Mouse (Mus musculus): ENCODE measurements around the gene Fbxo40. TPM values are rescaled to one million over a fixed set of nuclear protein-coding genes. Genes with fewer than 3 reads are reported as not detected.

Fbxo40 gene
- total and polyA plus RNA-seq, 3 experiments: 0.08 to 0.15 TPM; not detected in 1

GRCm38 (mm10) chr16:36920410-36920809 lies 69.9 kb downstream of the Fbxo40 start:
- TF ChIP-seq POLR2A (IDR thresholded peaks at IDR 0.05; ENCODE audit: control insufficient read depth in 1 of 2, insufficient read depth in 1 of 2, low read depth in 1 of 2, low read length in 2 of 2, poor library complexity in 1 of 2) (no peak), ZNF384 (IDR thresholded peaks at IDR 0.05; ENCODE audit: low read depth, low read length) (no peak), POLR2AphosphoS2 (IDR thresholded peaks at IDR 0.05; ENCODE audit: low read length) (no peak), ETS1 (IDR thresholded peaks at IDR 0.05; ENCODE audit: low read depth, low read length) (no peak), ZMIZ1 (IDR thresholded peaks at IDR 0.05; ENCODE audit: low read depth, low read length) (no peak), BHLHE40 (IDR thresholded peaks at IDR 0.05; ENCODE audit: borderline replicate concordance, low read depth, low read length) (no peak), KAT2A (conservative IDR thresholded peaks at IDR 0.05; ENCODE audit: low read depth, low read length) (no peak)
- Histone ChIP-seq H3K9me3 (replicated peaks; ENCODE audit: insufficient read depth, low read length) (no peaks in the 10 kb centered on the region), H3K9ac (ENCODE audit: control insufficient read depth, low read depth, low read length, poor library complexity, severe bottlenecking) (no peak overlapping the region), H3K27me3 (ENCODE audit: control insufficient read depth in 1 of 2, insufficient read depth in 2 of 2, low read length in 2 of 2) (no peaks in the 10 kb centered on the region), H3K36me3 (ENCODE audit: control insufficient read depth in 1 of 2, insufficient read depth in 2 of 2, low read length in 2 of 2) (peaks cover 0 to 2% of the 10 kb centered on the region in 2 experiments; a peak in 1 of 4 replicates), H3K79me2 (ENCODE audit: control insufficient read depth, insufficient read depth, low read length, poor library complexity) (no peaks in the 10 kb centered on the region), H3K4me3 (ENCODE audit: control insufficient read depth in 1 of 2, insufficient read depth in 1 of 2, low read depth in 2 of 2, low read length in 2 of 2) (no peak overlapping the region), H3K27ac (ENCODE audit: control insufficient read depth, low read depth, low read length) (no peak overlapping the region), H3K4me1 (ENCODE audit: control insufficient read depth in 1 of 2, insufficient read depth in 2 of 2, low read length in 2 of 2) (no peaks in the 10 kb centered on the region)
- no peak for DNase-seq (ENCODE audit: low read depth, low spot score)

- H3K4me3 ChIP-seq (ENCODE audit: control insufficient read depth in 1 of 2, insufficient read depth in 1 of 2, low read depth in 2 of 2, low read length in 2 of 2): no peak overlapping the region
- H3K79me2 ChIP-seq (ENCODE audit: control insufficient read depth, insufficient read depth, low read length, poor library complexity): no peaks in the 10 kb centered on the region
- no peak overlapping the region for H3K9ac ChIP-seq (ENCODE audit: control insufficient read depth, low read depth, low read length, poor library complexity, severe bottlenecking)
- no peaks in the 10 kb centered on the region for H3K4me1 ChIP-seq (ENCODE audit: control insufficient read depth in 1 of 2, insufficient read depth in 2 of 2, low read length in 2 of 2)
- peaks cover 0 to 2% of the 10 kb centered on the region in 2 experiments; a peak in 1 of 4 replicates for H3K36me3 ChIP-seq (ENCODE audit: control insufficient read depth in 1 of 2, insufficient read depth in 2 of 2, low read length in 2 of 2)
- no peak for DNase-seq (ENCODE audit: low read depth, low spot score)
- no peak overlapping the region for H3K27ac ChIP-seq (ENCODE audit: control insufficient read depth, low read depth, low read length)
- no peaks in the 10 kb centered on the region for H3K27me3 ChIP-seq (ENCODE audit: control insufficient read depth in 1 of 2, insufficient read depth in 2 of 2, low read length in 2 of 2)
- no peaks in the 10 kb centered on the region for H3K9me3 ChIP-seq (replicated peaks; ENCODE audit: insufficient read depth, low read length)
- TF ChIP-seq POLR2AphosphoS5 (IDR thresholded peaks at IDR 0.05; ENCODE audit: borderline replicate concordance, low read depth, low read length) (no peak), EP300 (IDR thresholded peaks at IDR 0.05; ENCODE audit: low read depth in 1 of 2, low read length in 2 of 2) (no peak), JUND (IDR thresholded peaks at IDR 0.05; ENCODE audit: low read depth, low read length) (no peak)
These were observed 71.8 kb downstream of the Fbxo40 start for GRCm38 (mm10) chr16:36918505-36918904.

GRCm38 (mm10) chr16:36914195-36914594 lies 76.1 kb downstream of the Fbxo40 start:
- DNase-seq (ENCODE audit: low read depth, low spot score): no peak
- Histone ChIP-seq H3K27me3 (ENCODE audit: control insufficient read depth in 1 of 2, insufficient read depth in 2 of 2, low read length in 2 of 2) (no peaks in the 10 kb centered on the region), H3K4me1 (ENCODE audit: control insufficient read depth in 1 of 2, insufficient read depth in 2 of 2, low read length in 2 of 2) (no peaks in the 10 kb centered on the region), H3K36me3 (ENCODE audit: control insufficient read depth in 1 of 2, insufficient read depth in 2 of 2, low read length in 2 of 2) (no peaks in the 10 kb centered on the region), H3K4me3 (ENCODE audit: control insufficient read depth in 1 of 2, insufficient read depth in 1 of 2, low read depth in 2 of 2, low read length in 2 of 2) (no peak overlapping the region), H3K27ac (ENCODE audit: control insufficient read depth, low read depth, low read length) (no peak overlapping the region), H3K79me2 (ENCODE audit: control insufficient read depth, insufficient read depth, low read length, poor library complexity) (no peaks in the 10 kb centered on the region), H3K9ac (ENCODE audit: control insufficient read depth, low read depth, low read length, poor library complexity, severe bottlenecking) (no peak overlapping the region), H3K9me3 (replicated peaks; ENCODE audit: insufficient read depth, low read length) (no peaks in the 10 kb centered on the region)
- TF ChIP-seq POLR2A (IDR thresholded peaks at IDR 0.05; ENCODE audit: control insufficient read depth in 1 of 2, insufficient read depth in 1 of 2, low read depth in 1 of 2, low read length in 2 of 2, poor library complexity in 1 of 2) (no peak), NRF1 (IDR thresholded peaks at IDR 0.05; ENCODE audit: insufficient read depth, low read depth, low read length, poor library complexity, severe bottlenecking) (no peak), ZNF384 (IDR thresholded peaks at IDR 0.05; ENCODE audit: low read depth, low read length) (no peak), ZKSCAN1 (IDR thresholded peaks at IDR 0.05; ENCODE audit: low read depth, low read length) (no peak), RCOR1 (IDR thresholded peaks at IDR 0.05; ENCODE audit: low read depth, low read length) (no peak), UBTF (IDR thresholded peaks at IDR 0.05; ENCODE audit: borderline replicate concordance, insufficient read depth, low read depth, low read length) (no peak), HCFC1 (IDR thresholded peaks at IDR 0.05; ENCODE audit: low read depth, low read length) (no peak)

Other genes with a start within 250 kb of the Fbxo40 start
- not detected in 2 replicates for gene Slc15a2, start 205.5 kb downstream of the Fbxo40 start, total RNA-seq (2012; rRNA removed)
- gene Slc15a2, start 205.5 kb downstream of the Fbxo40 start, polyA plus RNA-seq (2012; ENCODE audit: insufficient read depth in 1 of 2, insufficient read length in 2 of 2, low read depth in 1 of 2, low replicate concordance in 2 of 2, missing spikeins in 1 of 2): not detected
- 8.7 and 11.2 TPM in 2 replicates for gene Iqcb1, start 162.1 kb downstream of the Fbxo40 start, total RNA-seq (2012; rRNA removed)
- gene Iqcb1, start 162.1 kb downstream of the Fbxo40 start, polyA plus RNA-seq (2012; ENCODE audit: insufficient read depth in 1 of 2, insufficient read length in 2 of 2, low read depth in 1 of 2, low replicate concordance in 2 of 2, missing spikeins in 1 of 2): 10 to 100 TPM in 1 of 2 experiments, not detected in 1; 14.2 TPM
- gene Eaf2, start 115.5 kb downstream of the Fbxo40 start, total RNA-seq (2012; rRNA removed): 0.27 and 0.65 TPM in 2 replicates
- gene Eaf2, start 115.5 kb downstream of the Fbxo40 start, polyA plus RNA-seq (2012; ENCODE audit: insufficient read depth in 1 of 2, insufficient read length in 2 of 2, low read depth in 1 of 2, low replicate concordance in 2 of 2, missing spikeins in 1 of 2): under 1 TPM in 1 of 2 experiments, not detected in 1; 0.68 TPM
- gene Golgb1, start 115.3 kb downstream of the Fbxo40 start, total RNA-seq (2012; rRNA removed): 15.8 and 16.8 TPM in 2 replicates
- gene Golgb1, start 115.3 kb downstream of the Fbxo40 start, polyA plus RNA-seq (2012; ENCODE audit: insufficient read depth in 1 of 2, insufficient read length in 2 of 2, low read depth in 1 of 2, low replicate concordance in 2 of 2, missing spikeins in 1 of 2): 10 to 100 TPM; 34.1 to 35.0 TPM
- gene Hcls1, start 55.5 kb downstream of the Fbxo40 start, total RNA-seq (2012; rRNA removed): 54.7 and 57.4 TPM in 2 replicates
- gene Hcls1, start 55.5 kb downstream of the Fbxo40 start, polyA plus RNA-seq (2012; ENCODE audit: insufficient read depth in 1 of 2, insufficient read length in 2 of 2, low read depth in 1 of 2, low replicate concordance in 2 of 2, missing spikeins in 1 of 2): 10 to 100 TPM in 1 of 2 experiments, not detected in 1; 91.4 TPM
- gene Polq, start 21.3 kb upstream of the Fbxo40 start, total RNA-seq (2012; rRNA removed): 15.1 and 17.2 TPM in 2 replicates
- 10 to 100 TPM in 1 of 2 experiments, not detected in 1; 13.6 TPM for gene Polq, start 21.3 kb upstream of the Fbxo40 start, polyA plus RNA-seq (2012; ENCODE audit: insufficient read depth in 1 of 2, insufficient read length in 2 of 2, low read depth in 1 of 2, low replicate concordance in 2 of 2, missing spikeins in 1 of 2)